Mouse (Mus musculus) spleen, adult 2 months (tissue): ENCODE measurements around the gene Plppr1. TPM values are rescaled to one million over a fixed set of nuclear protein-coding genes. Genes with fewer than 3 reads are reported as not detected.

Experiments used
- DNase-seq, 2 experiments: peaks; one replicate each; pipeline versions ENCODE4 v3.0.0 to v3.0.0-alpha.2; 2012 to 2021; ENCODE audit warnings: low spot score in 2 of 2, low read depth in 1 of 2
- H3K27ac ChIP-seq: fragments of 200-500 bp; 2 replicates; pipeline ENCODE4 v1.5.1; 2012; ENCODE audit warnings: low read length, inconsistent platforms; ENCODE audit not compliant: insufficient read depth
- H3K27me3 ChIP-seq: fragments of 200-500 bp; 2 replicates; pipeline ENCODE4 v1.6.1; 2012; ENCODE audit warnings: mild to moderate bottlenecking, moderate library complexity, low read length, inconsistent platforms; ENCODE audit not compliant: control insufficient read depth, insufficient read depth
- H3K36me3 ChIP-seq: fragments of 200-500 bp; 2 replicates; pipeline ENCODE4 v1.6.1; 2012; ENCODE audit warnings: mild to moderate bottlenecking, low read length, inconsistent platforms; ENCODE audit not compliant: control insufficient read depth, insufficient read depth
- H3K4me1 ChIP-seq: fragments of 200-500 bp; 2 replicates; pipeline ENCODE4 v1.6.1; 2011; ENCODE audit warnings: inconsistent platforms; ENCODE audit not compliant: control insufficient read depth, insufficient read depth, insufficient read length
- H3K4me3 ChIP-seq: fragments of 200-500 bp; 2 replicates; pipeline ENCODE4 v1.5.1; 2011; ENCODE audit warnings: mild to moderate bottlenecking, inconsistent platforms; ENCODE audit not compliant: insufficient read depth, insufficient read length; ENCODE audit errors: extremely low read depth
- CTCF ChIP-seq: fragments of 200-500 bp; IDR thresholded peaks from 2 replicates; pipeline ENCODE4 v1.5.1; 2011; ENCODE audit warnings: mild to moderate bottlenecking, inconsistent platforms; ENCODE audit not compliant: insufficient read depth, insufficient read length, insufficient replicate concordance; ENCODE audit errors: extremely low read depth
- POLR2A ChIP-seq: fragments of 200-500 bp; IDR thresholded peaks from 2 replicates; pipeline ENCODE4 v1.6.1; 2011; ENCODE audit warnings: low read depth, low read length, inconsistent platforms
- WGBS: fragments of 180-500 bp; shearing (Covaris S2); methylation state at CpG from one replicate; pipeline ENCODE4 v1.1.7; 2018; 5-methylcytosine and 5-hydroxymethylcytosine counted together
- polyA plus RNA-seq: library from polyadenylated mRNA; depleted of rRNA; stranded (reverse); fragments of >200 nt; gene quantifications from 2 replicates; pipeline ENCODE4 v1.2.3, GENCODE M21; 2012

The Plppr1 gene
- polyA plus RNA-seq, 1 experiment: 0.16 TPM

GRCm38 (mm10) chr4:49223501-49223900 is 164.4 kb downstream of the Plppr1 start:
- Histone ChIP-seq H3K4me1 (no peaks in the 10 kb centered on the region), H3K27ac (no peak overlapping the region), H3K36me3 (no peaks in the 10 kb centered on the region), H3K4me3 (no peak overlapping the region), H3K27me3 (no peaks in the 10 kb centered on the region)
- 89% methylated on average over 6 of the region's 6 CpGs for WGBS
- TF ChIP-seq POLR2A: no peak
- no peak for TF ChIP-seq CTCF
- DNase-seq: no peak

GRCm38 (mm10) chr4:49225021-49225420 is 165.9 kb downstream of the Plppr1 start:
- Histone ChIP-seq H3K36me3 (no peaks in the 10 kb centered on the region), H3K4me3 (no peak overlapping the region), H3K4me1 (no peaks in the 10 kb centered on the region), H3K27ac (no peak overlapping the region), H3K27me3 (no peaks in the 10 kb centered on the region)
- 86% methylated on average over 1 of the region's 1 CpGs for WGBS
- no peak for DNase-seq
- TF ChIP-seq CTCF: no peak
- no peak for TF ChIP-seq POLR2A

- no peak for DNase-seq
- no peak for TF ChIP-seq CTCF
- no peak for TF ChIP-seq POLR2A
- no peaks in the 10 kb centered on the region for H3K27me3 ChIP-seq
- no peak overlapping the region for H3K27ac ChIP-seq
- no peaks in the 10 kb centered on the region for H3K4me1 ChIP-seq
- H3K4me3 ChIP-seq: no peak overlapping the region
- 88% methylated on average over 11 of the region's 11 CpGs for WGBS
- no peaks in the 10 kb centered on the region for H3K36me3 ChIP-seq
These were observed 173.3 kb downstream of the Plppr1 start for GRCm38 (mm10) chr4:49232206-49233031.

GRCm38 (mm10) chr4:49233032-49233406 is 173.9 kb downstream of the Plppr1 start:
- no peak overlapping the region for H3K4me3 ChIP-seq
- H3K4me1 ChIP-seq: no peaks in the 10 kb centered on the region
- DNase-seq: no peak
- no peak overlapping the region for H3K27ac ChIP-seq
- WGBS: 70% methylated on average over 3 of the region's 3 CpGs
- no peaks in the 10 kb centered on the region for H3K27me3 ChIP-seq
- H3K36me3 ChIP-seq: no peaks in the 10 kb centered on the region
- TF ChIP-seq CTCF (no peak), POLR2A (no peak)

GRCm38 (mm10) chr4:49238111-49238510 is 179.0 kb downstream of the Plppr1 start:
- TF ChIP-seq POLR2A (no peak), CTCF (no peak)
- no peaks in the 10 kb centered on the region for H3K27me3 ChIP-seq
- WGBS: 58% methylated on average over 4 of the region's 4 CpGs
- no peaks in the 10 kb centered on the region for H3K4me1 ChIP-seq
- no peak overlapping the region for H3K27ac ChIP-seq
- H3K36me3 ChIP-seq: no peaks in the 10 kb centered on the region
- DNase-seq: no peak
- no peak overlapping the region for H3K4me3 ChIP-seq

GRCm38 (mm10) chr4:49239451-49239850 is 180.4 kb downstream of the Plppr1 start:
- TF ChIP-seq CTCF (no peak), POLR2A (no peak)

GRCm38 (mm10) chr4:49244791-49245190 is 185.7 kb downstream of the Plppr1 start:
- Histone ChIP-seq H3K4me3 (no peak overlapping the region), H3K4me1 (peaks cover 4% of the 10 kb centered on the region; the same call in 1 of the 2 replicates), H3K27ac (no peak overlapping the region), H3K27me3 (no peaks in the 10 kb centered on the region), H3K36me3 (no peaks in the 10 kb centered on the region)
- DNase-seq: no peak
- 57% methylated on average over 5 of the region's 5 CpGs for WGBS
- no peak for TF ChIP-seq CTCF
- TF ChIP-seq POLR2A: no peak

More at GRCm38 (mm10) chr4:49239451-49239850, 180.4 kb downstream of the Plppr1 start:
- DNase-seq: no peak
- 59% methylated on average over 5 of the region's 5 CpGs for WGBS
- Histone ChIP-seq H3K36me3 (no peaks in the 10 kb centered on the region), H3K4me1 (no peaks in the 10 kb centered on the region), H3K4me3 (no peak overlapping the region), H3K27me3 (no peaks in the 10 kb centered on the region), H3K27ac (no peak overlapping the region)
